Mouse (Mus musculus) small intestine, adult 2 months (tissue): Measurements from ENCODE around the gene Dnah3.

Source experiments
- CTCF ChIP-seq: fragments of 200-500 bp; IDR thresholded peaks from 2 replicates; pipeline ENCODE4 v1.5.1; 2012; ENCODE audit warnings: low read depth, mild to moderate bottlenecking, control low read depth, inconsistent platforms, low read length, moderate library complexity, mixed read lengths; ENCODE audit not compliant: insufficient replicate concordance, insufficient read length; ENCODE audit errors: extremely low read depth
- POLR2A ChIP-seq: fragments of 200-500 bp; IDR thresholded peaks from 2 replicates; pipeline ENCODE4 v1.6.1; 2012; ENCODE audit warnings: low read depth, mild to moderate bottlenecking, control low read depth, inconsistent platforms, low read length, moderate library complexity

DNA sequence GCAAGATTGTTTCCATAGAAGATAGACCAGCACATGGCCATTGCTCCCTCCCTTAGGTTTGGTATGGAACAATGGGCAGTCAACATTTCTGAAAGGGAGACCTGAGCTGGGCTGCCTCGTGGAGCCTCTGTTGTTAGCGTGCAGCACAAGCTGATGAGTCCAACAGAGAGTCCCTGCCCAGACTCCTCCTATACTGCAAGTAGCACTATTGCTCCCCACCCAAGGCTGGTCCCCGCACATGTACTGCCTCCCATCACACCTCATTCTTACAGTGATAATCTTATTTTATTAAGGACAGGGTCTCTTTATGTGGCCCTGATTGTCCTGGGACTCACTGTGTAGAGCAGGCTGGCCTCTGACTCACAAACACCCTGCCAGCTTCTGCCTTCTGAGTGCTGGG is 27.0 kb downstream of the Dnah3 start:
- TF ChIP-seq POLR2A (no peak), CTCF (no peak)
